ENCODE assay signal across 8 mouse cellular contexts in the genomic region with DNA sequence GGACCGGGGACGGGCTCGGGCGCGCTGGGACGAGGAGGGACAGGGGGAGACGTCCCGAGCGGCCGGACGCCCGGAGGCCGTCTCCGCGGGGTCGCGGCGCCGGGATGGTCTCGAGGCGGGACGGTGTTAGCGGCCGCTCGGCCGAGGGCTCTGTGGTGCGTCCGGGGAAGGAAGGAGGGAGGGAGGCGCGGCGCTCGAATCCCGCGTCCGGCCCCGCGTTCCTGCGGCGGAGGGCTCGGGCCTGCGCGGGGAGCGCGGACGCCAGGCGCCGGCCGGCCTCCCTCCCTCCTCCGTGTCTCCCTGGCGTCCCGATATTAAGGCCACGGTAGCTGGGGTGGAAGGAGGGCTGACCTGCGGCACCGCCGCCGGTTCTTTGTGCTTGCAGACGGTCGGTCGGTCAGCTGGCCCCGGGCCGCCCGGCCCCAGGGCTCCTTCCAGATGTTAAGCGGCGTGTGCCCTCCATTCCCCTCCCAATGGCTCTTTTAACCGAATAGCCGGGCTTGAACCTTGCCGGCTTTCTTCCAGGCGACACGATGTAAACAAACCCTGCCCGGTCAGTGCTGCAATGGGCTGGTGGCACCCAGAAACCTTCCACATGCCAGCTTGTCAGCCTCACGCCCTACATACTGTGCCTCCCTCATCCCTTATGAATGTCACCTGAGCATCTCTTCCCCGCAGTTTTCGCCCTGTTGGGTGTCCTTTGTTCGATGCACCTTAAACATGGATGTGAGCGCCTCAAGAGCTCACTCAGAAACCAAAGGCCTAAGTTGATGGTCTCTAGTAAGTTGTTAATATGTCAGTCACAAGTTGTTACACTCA. TPM values are rescaled to one million over a fixed set of nuclear protein-coding genes. Genes with fewer than 3 reads are reported as not detected.
DNase-seq lines count a peak whose midpoint lies in the region; ATAC-seq lines count a peak whose summit lies in the region.

No protein-coding gene starts in this region.

- no peaks in the 10 kb centered on the region for H3K27me3 ChIP-seq in limb, embryonic 12.5 days
- H3K27me3 ChIP-seq in midbrain, embryonic 12.5 days = no peaks in the 10 kb centered on the region

- H3K4me1 ChIP-seq in limb, embryonic 12.5 days (replicated peaks) = peaks cover 2% of the 10 kb centered on the region; the same call in 1 of the 2 replicates
- H3K4me1 ChIP-seq in midbrain, embryonic 12.5 days = peaks cover 7% of the 10 kb centered on the region

- WGBS in limb, embryonic 12.5 days = under 1% methylated on average over 70 of the region's 75 CpGs
- WGBS in midbrain, embryonic 12.5 days = under 1% methylated on average over 75 of the region's 75 CpGs

- H3K36me3 ChIP-seq in limb, embryonic 12.5 days = no peaks in the 10 kb centered on the region
- H3K36me3 ChIP-seq in midbrain, embryonic 12.5 days = no peaks in the 10 kb centered on the region

- H3K27ac ChIP-seq in limb, embryonic 12.5 days = peak overlapping the region; percentile 97
- peak overlapping the region; percentile 90 for H3K27ac ChIP-seq in midbrain, embryonic 12.5 days (replicated peaks)

- peak; percentile 15 to 21 for DNase-seq in thymus, adult 18-20 months
- DNase-seq in thymus, postnatal 4 days = no peak
- peak; percentile 24 for DNase-seq in c-Kit-positive CD71-positive TER-119-negative erythroid progenitor cells, embryonic 14.5 days (ENCODE audit: low read depth)
- DNase-seq in frontal cortex, postnatal 25 days (ENCODE audit: low spot score in 2 of 2) = peak; percentile 12 to 25
- DNase-seq in thymus, postnatal 25 days = peak; percentile 32

- peak; percentile 47 for ATAC-seq in inflammation-experienced regulatory T-cells, adult 6 months
- peak; percentile 73 for ATAC-seq in limb, embryonic 12.5 days (ENCODE audit: insufficient number of reproducible peaks, insufficient read depth, low FRiP score, low TSS enrichment, low read depth)
- ATAC-seq in midbrain, embryonic 12.5 days (ENCODE audit: low FRiP score, low read depth) = peak; percentile 83

- H3K9me3 ChIP-seq in limb, embryonic 12.5 days = no peaks in the 10 kb centered on the region
- no peaks in the 10 kb centered on the region for H3K9me3 ChIP-seq in midbrain, embryonic 12.5 days

- H3K4me2 ChIP-seq in limb, embryonic 12.5 days = peak overlapping the region; percentile 71
- H3K4me2 ChIP-seq in midbrain, embryonic 12.5 days (replicated peaks) = peak overlapping the region; percentile 73

- H3K4me3 ChIP-seq in limb, embryonic 12.5 days (replicated peaks) = peak overlapping the region; percentile 98
- H3K4me3 ChIP-seq in midbrain, embryonic 12.5 days = peak overlapping the region; percentile 97

- H3K9ac ChIP-seq in limb, embryonic 12.5 days (replicated peaks) = peak overlapping the region; percentile 96
- peak overlapping the region; percentile 99 for H3K9ac ChIP-seq in midbrain, embryonic 12.5 days (replicated peaks)

RNA-seq across cellular contexts. Expression of gene Sec62, which starts 0.9 kb away (rescaled TPM):
- polyA plus RNA-seq in inflammation-experienced regulatory T-cells, adult 6 months (2017; shearing (Covaris generic)) = 100 to 1,000 TPM in 1 of 3 experiments, 10 to 100 TPM in 2; 62.0 to 106 (median 82.2) TPM
- 83.9 and 92.1 TPM in 2 replicates for polyA plus RNA-seq in limb, embryonic 12.5 days (2016; fragmentation: Nextera tagmentation; extraction: Ambion mirVana)
- 80.2 and 88.0 TPM in 2 replicates for polyA plus RNA-seq in midbrain, embryonic 12.5 days (2016; fragmentation: Nextera tagmentation; extraction: Ambion mirVana)

RNA-seq across cellular contexts. Expression of gene Samd7, which starts 47.5 kb away (rescaled TPM):
- not detected for polyA plus RNA-seq in inflammation-experienced regulatory T-cells, adult 6 months (2017; shearing (Covaris generic))
- polyA plus RNA-seq in limb, embryonic 12.5 days (2016; fragmentation: Nextera tagmentation; extraction: Ambion mirVana) = not detected in 2 replicates
- polyA plus RNA-seq in midbrain, embryonic 12.5 days (2016; fragmentation: Nextera tagmentation; extraction: Ambion mirVana) = not detected in 2 replicates
